Mouse (Mus musculus) urinary bladder, postnatal 25 days (tissue): ENCODE measurements around the gene Rcn1.

Experiments used
- DNase-seq: peaks from one replicate; pipeline ENCODE4 v3.0.0; 2022; ENCODE audit warnings: low spot score

The Rcn1 gene

GRCm38 (mm10) chr2:105394375-105394774 lies 4.7 kb downstream of the Rcn1 start:
- DNase-seq = no peak

GRCm38 (mm10) chr2:105392514-105392913 lies 6.6 kb downstream of the Rcn1 start:
- DNase-seq = no peak

GRCm38 (mm10) chr2:105391414-105391784 lies 7.7 kb downstream of the Rcn1 start:
- no peak for DNase-seq

- DNase-seq = no peak
Measured at GRCm38 (mm10) chr2:105390653-105391413, 8.3 kb downstream of the Rcn1 start.

- no peak for DNase-seq
Measured at GRCm38 (mm10) chr2:105389007-105389890, 9.9 kb downstream of the Rcn1 start.

- no peak for DNase-seq
Measured at GRCm38 (mm10) chr2:105386418-105386817, 12.7 kb downstream of the Rcn1 start.

GRCm38 (mm10) chr2:105384998-105385397 lies 14.1 kb downstream of the Rcn1 start:
- no peak for DNase-seq

GRCm38 (mm10) chr2:105383063-105383462 lies 16.1 kb downstream of the Rcn1 start:
- DNase-seq = no peak

GRCm38 (mm10) chr2:105380757-105381319 lies 18.3 kb downstream of the Rcn1 start:
- DNase-seq = no peak

- no peak for DNase-seq
Measured at GRCm38 (mm10) chr2:105379682-105380081, 19.4 kb downstream of the Rcn1 start.

GRCm38 (mm10) chr2:105375705-105376104 lies 23.4 kb downstream of the Rcn1 start:
- no peak for DNase-seq

GRCm38 (mm10) chr2:105375261-105375660 lies 23.9 kb downstream of the Rcn1 start:
- DNase-seq = no peak

GRCm38 (mm10) chr2:105373658-105374057 lies 25.5 kb downstream of the Rcn1 start:
- no peak for DNase-seq

- DNase-seq = no peak
Measured at GRCm38 (mm10) chr2:105372727-105373126, 26.4 kb downstream of the Rcn1 start.

- DNase-seq = no peak
Measured at GRCm38 (mm10) chr2:105372156-105372555, 27.0 kb downstream of the Rcn1 start.

- DNase-seq = no peak
Measured at GRCm38 (mm10) chr2:105370698-105371097, 28.4 kb downstream of the Rcn1 start.

GRCm38 (mm10) chr2:105370240-105370639 lies 28.9 kb downstream of the Rcn1 start:
- no peak for DNase-seq

GRCm38 (mm10) chr2:105367623-105368022 lies 31.5 kb downstream of the Rcn1 start:
- no peak for DNase-seq

GRCm38 (mm10) chr2:105358040-105358439 lies 41.1 kb downstream of the Rcn1 start:
- no peak for DNase-seq

- no peak for DNase-seq
Measured at GRCm38 (mm10) chr2:105356791-105357190, 42.3 kb downstream of the Rcn1 start.

- no peak for DNase-seq
Measured at GRCm38 (mm10) chr2:105348886-105349285, 50.2 kb downstream of the Rcn1 start.

- no peak for DNase-seq
Measured at GRCm38 (mm10) chr2:105339993-105340392, 59.1 kb downstream of the Rcn1 start.
